Mouse (Mus musculus): ENCODE data around the gene Tmem176b.

GRCm38 (mm10) chr6:48869774-48870173, 28.5 kb upstream of the Tmem176b start:
- TF ChIP-seq CTCF (IDR thresholded peaks at IDR 0.05; ENCODE audit: low read depth, low read length), result no peak
- no peak for TF ChIP-seq POLR2A (IDR thresholded peaks at IDR 0.05; ENCODE audit: borderline replicate concordance, low read depth, low read length)
